ENCODE assay signal across 10 mouse cellular contexts in the genomic region with DNA sequence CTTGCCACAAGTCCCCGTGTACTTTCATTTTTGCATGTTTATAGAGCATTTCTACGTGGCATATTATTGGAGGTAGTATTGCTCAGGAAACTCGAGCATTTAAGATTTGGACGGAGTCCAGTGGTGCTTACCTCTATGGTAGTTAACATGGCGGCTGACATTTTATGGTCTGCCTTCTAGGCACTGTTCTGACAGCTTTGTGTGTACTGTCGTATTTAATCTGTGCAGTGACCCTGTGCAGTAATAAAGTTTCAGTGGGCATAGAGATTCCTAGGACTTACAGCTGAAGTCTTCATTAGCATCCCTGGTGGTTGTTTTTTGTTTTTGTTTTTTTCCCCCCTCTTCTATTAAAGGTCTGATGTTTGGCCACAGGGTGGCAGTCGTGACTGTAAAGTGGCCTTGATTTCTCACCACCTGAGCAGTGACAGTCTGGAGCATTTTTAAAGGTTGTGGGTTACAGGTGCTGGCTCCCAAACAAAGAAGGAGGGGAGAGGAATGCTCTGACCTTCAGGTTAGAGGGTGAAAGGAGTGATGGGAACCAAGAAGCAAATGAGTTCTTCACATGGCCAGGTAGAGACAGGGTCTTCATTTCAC.
A peak's percentile ranks its signal among the peaks of the same experiment; 100 is the strongest.
DNase-seq lines count a peak whose midpoint lies in the region; ATAC-seq and TF ChIP-seq lines count a peak whose summit lies in the region.
"Had no signal": no experiment of that assay in that cellular context is flagged by ENCODE, and none has a peak within 500 bp of the region (broad histone marks: within the 10 kb centered on the region; RNA-seq: fewer than 3 reads in every experiment).

No protein-coding gene starts in this region.

- no peak overlapping the region for H3K27ac ChIP-seq in MEL (ENCODE audit: control insufficient read depth, low read depth, low read length)
- no peak overlapping the region for H3K27ac ChIP-seq in layer of hippocampus, adult 2 months
- no peak overlapping the region for H3K27ac ChIP-seq in midbrain, embryonic 11.5 days (ENCODE audit: low read depth, low read length)
- H3K27ac ChIP-seq: embryonic facial prominence, embryonic 12.5 days had no signal

- WGBS in midbrain, embryonic 11.5 days = 52% methylated on average over 7 of the region's 7 CpGs

- ATAC-seq in midbrain, embryonic 11.5 days (ENCODE audit: low FRiP score) = peak; percentile 55; the same call in 1 of the 2 replicates

- no peaks in the 10 kb centered on the region for H3K9me3 ChIP-seq in MEL (replicated peaks; ENCODE audit: insufficient read depth, low read length)
- H3K9me3 ChIP-seq in midbrain, embryonic 11.5 days (ENCODE audit: control insufficient read depth, low read length) = no peaks in the 10 kb centered on the region
- H3K9me3 ChIP-seq: embryonic facial prominence, embryonic 12.5 days; megakaryocyte, embryonic 14.5 days had no signal

- H3K9ac ChIP-seq in MEL (ENCODE audit: control insufficient read depth, low read depth, low read length, poor library complexity, severe bottlenecking) = no peak overlapping the region
- H3K9ac ChIP-seq in midbrain, embryonic 11.5 days (ENCODE audit: low read length) = no peak overlapping the region
- H3K9ac ChIP-seq: embryonic facial prominence, embryonic 12.5 days had no signal

- no peaks in the 10 kb centered on the region for H3K36me3 ChIP-seq in MEL (ENCODE audit: control insufficient read depth in 1 of 2, insufficient read depth in 2 of 2, low read length in 2 of 2)
- no peaks in the 10 kb centered on the region for H3K36me3 ChIP-seq in midbrain, embryonic 11.5 days (ENCODE audit: control insufficient read depth, insufficient read depth, low read length)
- H3K36me3 ChIP-seq: embryonic facial prominence, embryonic 12.5 days had no signal

- no peak overlapping the region for H3K4me3 ChIP-seq in MEL (ENCODE audit: control insufficient read depth in 1 of 2, insufficient read depth in 1 of 2, low read depth in 2 of 2, low read length in 2 of 2)
- no peak overlapping the region for H3K4me3 ChIP-seq in layer of hippocampus, adult 2 months
- no peak overlapping the region for H3K4me3 ChIP-seq in midbrain, embryonic 11.5 days (ENCODE audit: low read depth, low read length)
- H3K4me3 ChIP-seq: embryonic facial prominence, embryonic 12.5 days; megakaryocyte, embryonic 14.5 days had no signal

- H3K79me2 ChIP-seq in MEL (ENCODE audit: control insufficient read depth, insufficient read depth, low read length, poor library complexity) = no peaks in the 10 kb centered on the region

- no peak for TF ChIP-seq POLR2A in MEL (IDR thresholded peaks at IDR 0.05; ENCODE audit: control insufficient read depth in 1 of 2, insufficient read depth in 1 of 2, low read depth in 1 of 2, low read length in 2 of 2, poor library complexity in 1 of 2)

- H3K4me1 ChIP-seq in MEL (ENCODE audit: control insufficient read depth in 1 of 2, insufficient read depth in 2 of 2, low read length in 2 of 2) = no peaks in the 10 kb centered on the region
- no peaks in the 10 kb centered on the region for H3K4me1 ChIP-seq in midbrain, embryonic 11.5 days (ENCODE audit: control insufficient read depth, insufficient read depth, low read length)

- H3K4me2 ChIP-seq in midbrain, embryonic 11.5 days = no peak overlapping the region
- H3K4me2 ChIP-seq: embryonic facial prominence, embryonic 12.5 days had no signal

- no peak for TF ChIP-seq EP300 in MEL (IDR thresholded peaks at IDR 0.05; ENCODE audit: low read depth in 1 of 2, low read length in 2 of 2)

- TF ChIP-seq CTCF in MEL (IDR thresholded peaks at IDR 0.05 in 2 of 3, conservative IDR thresholded peaks at IDR 0.05 in 1 of 3; ENCODE audit: control insufficient read depth in 1 of 3, insufficient read depth in 1 of 3, low read depth in 2 of 3, low read length in 3 of 3, poor library complexity in 1 of 3, severe bottlenecking in 1 of 3) = peak; percentile 38 to 90 (median 68)
- TF ChIP-seq CTCF in layer of hippocampus, adult 2 months (conservative IDR thresholded peaks at IDR 0.05) = peak; percentile 93

- TF ChIP-seq RAD21 in MEL (IDR thresholded peaks at IDR 0.05; ENCODE audit: low read depth, low read length) = peak; percentile 94

- DNase-seq in left cerebral cortex, adult 18-20 months (ENCODE audit: low spot score in 2 of 2) = peak; percentile 55 to 64
- DNase-seq in left cerebral cortex, adult 11 months (ENCODE audit: low spot score) = no peak
- DNase-seq in MEL (ENCODE audit: low read depth, low spot score) = peak; percentile 57
- DNase-seq in cerebellum, adult 8-10 months = peak; percentile 64
- DNase-seq in frontal cortex, postnatal 25 days (ENCODE audit: low spot score in 2 of 2) = peak; percentile 33 to 55
- DNase-seq in layer of hippocampus, adult 2 months (ENCODE audit: low spot score in 2 of 2) = peak; percentile 39 to 67
- peak; percentile 92 for DNase-seq in midbrain, embryonic 11.5 days (ENCODE audit: low spot score, missing footprints)
- peak; percentile 67 for DNase-seq in thymus, postnatal 0 days (ENCODE audit: low spot score)

- H3K27me3 ChIP-seq in MEL (ENCODE audit: control insufficient read depth in 1 of 2, insufficient read depth in 2 of 2, low read length in 2 of 2) = peaks cover 0 to 2% of the 10 kb centered on the region in 2 experiments; a peak in 1 of 4 replicates
- no peaks in the 10 kb centered on the region for H3K27me3 ChIP-seq in midbrain, embryonic 11.5 days (ENCODE audit: control insufficient read depth, insufficient read depth, low read length)

TF ChIP-seq in MEL, 35 proteins besides CTCF, POLR2A, EP300 and RAD21:
- no peak for TF ChIP-seq TCF12 (IDR thresholded peaks at IDR 0.05; ENCODE audit: low read depth, low read length)
- TF ChIP-seq ZC3H11A (IDR thresholded peaks at IDR 0.05; ENCODE audit: low read depth, low read length) = peak; percentile 86
- peak; percentile 87 for TF ChIP-seq SMC3 (IDR thresholded peaks at IDR 0.05; ENCODE audit: low read depth, low read length)
TF ChIP-seq in MEL: peak in this region for 2.
